Mouse (Mus musculus): ENCODE results near the gene Rhob. TPM values are rescaled to one million over a fixed set of nuclear protein-coding genes. Genes with fewer than 3 reads are reported as not detected.
A peak's percentile ranks its signal among the peaks of the same experiment; 100 is the strongest.

The Rhob gene
- total and polyA plus RNA-seq, 3 experiments, result 166 to 497 (median 261) TPM

- DNase-seq, result no peak
These were observed 4.3 kb upstream of the Rhob start for GRCm38 (mm10) chr12:8504131-8504530.

GRCm38 (mm10) chr12:8502546-8502945 lies 2.7 kb upstream of the Rhob start:
- peak; percentile 46 for DNase-seq

GRCm38 (mm10) chr12:8501571-8502305 lies 1.9 kb upstream of the Rhob start:
- no peak for DNase-seq

GRCm38 (mm10) chr12:8500597-8501570 lies 1.1 kb upstream of the Rhob start:
- peak; percentile 54 for DNase-seq

- peak; percentile 83 for DNase-seq
These were observed 573 bp downstream of the Rhob start for GRCm38 (mm10) chr12:8499001-8499870.

GRCm38 (mm10) chr12:8498591-8499000 lies 1.2 kb downstream of the Rhob start:
- DNase-seq, result peak; percentile 69

- peak; percentile 45 for DNase-seq
These were observed 1.6 kb downstream of the Rhob start for GRCm38 (mm10) chr12:8498148-8498571.

- no peak for DNase-seq
These were observed 2.5 kb downstream of the Rhob start for GRCm38 (mm10) chr12:8497314-8497706.

GRCm38 (mm10) chr12:8496679-8497313 lies 3.0 kb downstream of the Rhob start:
- peak; percentile 9 for DNase-seq

- peak; percentile 76 for DNase-seq
These were observed 3.7 kb downstream of the Rhob start for GRCm38 (mm10) chr12:8495881-8496678.

GRCm38 (mm10) chr12:8494675-8495074 lies 5.1 kb downstream of the Rhob start:
- peak; percentile 35 for DNase-seq

GRCm38 (mm10) chr12:8493386-8493785 lies 6.4 kb downstream of the Rhob start:
- peak; percentile 24 for DNase-seq

- DNase-seq, result no peak
These were observed 10.7 kb downstream of the Rhob start for GRCm38 (mm10) chr12:8489098-8489497.

- no peak for DNase-seq
These were observed 11.2 kb downstream of the Rhob start for GRCm38 (mm10) chr12:8488652-8488980.

GRCm38 (mm10) chr12:8487959-8488651 lies 11.7 kb downstream of the Rhob start:
- peak; percentile 90 for DNase-seq

- no peak for DNase-seq
These were observed 12.5 kb downstream of the Rhob start for GRCm38 (mm10) chr12:8487281-8487680.

- no peak for DNase-seq
These were observed 14.6 kb downstream of the Rhob start for GRCm38 (mm10) chr12:8485247-8485646.

GRCm38 (mm10) chr12:8482169-8482568 lies 17.6 kb downstream of the Rhob start:
- DNase-seq, result no peak

- no peak for DNase-seq
These were observed 24.9 kb downstream of the Rhob start for GRCm38 (mm10) chr12:8474836-8475387.
